Mouse (Mus musculus) liver, embryonic 11.5 days (tissue): ENCODE data around the gene Tmem168. TPM values are rescaled to one million over a fixed set of nuclear protein-coding genes. Genes with fewer than 3 reads are reported as not detected.

Source experiments
- ATAC-seq: fragments of 200-750 bp; cut with Nextera tagmentation; replicated peaks from 2 replicates; pipeline ENCODE4 v1.8.0; 2017; ENCODE audit warnings: moderate number of reproducible peaks, mild to moderate bottlenecking, moderate TSS enrichment, moderate library complexity; ENCODE audit not compliant: low FRiP score
- DNase-seq: peaks from one replicate; pipeline ENCODE4 v3.0.0-alpha.2; 2017; ENCODE audit warnings: low spot score
- H3K27ac ChIP-seq: fragments of 300-500 bp; sonication (generic); 2 replicates; pipeline ENCODE4 v1.5.1; 2014; ENCODE audit warnings: mild to moderate bottlenecking, low read depth, low read length, control low read depth
- H3K27me3 ChIP-seq: fragments of 300-500 bp; sonication (generic); replicated peaks from 2 replicates; pipeline ENCODE4 v1.6.1; 2014; ENCODE audit warnings: low read length, mixed read lengths; ENCODE audit not compliant: control insufficient read depth, insufficient read depth
- H3K36me3 ChIP-seq: fragments of 300-500 bp; sonication (generic); 2 replicates; pipeline ENCODE4 v1.6.1; 2014; ENCODE audit warnings: mild to moderate bottlenecking, low read length, moderate library complexity, mixed read lengths; ENCODE audit not compliant: control insufficient read depth, insufficient read depth
- H3K4me1 ChIP-seq: fragments of 300-500 bp; sonication (generic); replicated peaks from 2 replicates; pipeline ENCODE4 v1.6.1; 2014; ENCODE audit warnings: low read length, mixed read lengths; ENCODE audit not compliant: control insufficient read depth, insufficient read depth
- H3K4me2 ChIP-seq: fragments of 300-500 bp; sonication (generic); 2 replicates; pipeline ENCODE4 v1.6.1; 2014; ENCODE audit warnings: mild to moderate bottlenecking, control low read depth, moderate library complexity
- H3K4me3 ChIP-seq: fragments of 300-500 bp; sonication (generic); 2 replicates; pipeline ENCODE4 v1.5.1; 2014; ENCODE audit warnings: low read depth, low read length, control low read depth
- H3K9ac ChIP-seq: fragments of 300-500 bp; sonication (generic); 2 replicates; pipeline ENCODE4 v1.6.1; 2014; ENCODE audit warnings: low read depth, low read length, control low read depth
- H3K9me3 ChIP-seq: fragments of 300-500 bp; sonication (generic); 2 replicates; pipeline ENCODE4 v1.6.1; 2016; ENCODE audit warnings: low read length, inconsistent platforms, mixed read lengths; ENCODE audit not compliant: control insufficient read depth
- WGBS: fragments of 180-500 bp; shearing (Covaris S2); extraction: QIAGEN DNeasy Blood & Tissue Kit; methylation state at CpG from one replicate; pipeline ENCODE4 v1.1.7; 2014; 5-methylcytosine and 5-hydroxymethylcytosine counted together
- polyA plus RNA-seq: library from polyadenylated mRNA; unstranded; fragments of >200 nt; fragmentation: Nextera tagmentation; extraction: Ambion mirVana; gene quantifications from 2 replicates; pipeline ENCODE4 v1.2.1, GENCODE M21; 2014

Tmem168 gene
- polyA plus RNA-seq, 1 experiment from 2014 or later: 29.1 TPM

DNA sequence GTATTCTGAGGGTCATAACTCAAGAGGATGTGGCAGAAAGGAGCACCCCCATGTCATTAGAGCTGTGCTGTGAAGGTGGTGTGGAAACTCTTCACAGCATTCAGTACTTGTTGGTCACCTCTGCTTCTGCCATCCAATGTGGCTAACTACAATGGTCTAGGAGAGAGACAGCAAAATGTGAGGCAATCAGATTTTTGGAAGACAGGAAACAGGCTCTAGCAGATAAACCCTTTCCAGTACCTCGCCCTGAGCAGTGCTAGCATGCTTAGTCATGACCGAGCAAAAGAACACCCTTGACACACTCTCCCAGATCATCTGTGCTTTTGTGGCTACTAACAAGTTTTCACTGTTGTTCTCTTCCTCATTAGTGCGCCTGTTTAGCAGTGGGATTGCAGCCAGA is 9.2 kb upstream of the Tmem168 start:
- Histone ChIP-seq H3K4me3 (no peak overlapping the region), H3K27me3 (no peaks in the 10 kb centered on the region), H3K4me1 (no peaks in the 10 kb centered on the region; the same call in 1 of the 2 replicates), H3K4me2 (no peak overlapping the region), H3K9me3 (no peaks in the 10 kb centered on the region), H3K27ac (no peak overlapping the region), H3K36me3 (no peaks in the 10 kb centered on the region), H3K9ac (no peak overlapping the region)
- no peak for DNase-seq
- 42% methylated on average over 3 of the region's 3 CpGs for WGBS
- peak; percentile 85 for ATAC-seq

DNA sequence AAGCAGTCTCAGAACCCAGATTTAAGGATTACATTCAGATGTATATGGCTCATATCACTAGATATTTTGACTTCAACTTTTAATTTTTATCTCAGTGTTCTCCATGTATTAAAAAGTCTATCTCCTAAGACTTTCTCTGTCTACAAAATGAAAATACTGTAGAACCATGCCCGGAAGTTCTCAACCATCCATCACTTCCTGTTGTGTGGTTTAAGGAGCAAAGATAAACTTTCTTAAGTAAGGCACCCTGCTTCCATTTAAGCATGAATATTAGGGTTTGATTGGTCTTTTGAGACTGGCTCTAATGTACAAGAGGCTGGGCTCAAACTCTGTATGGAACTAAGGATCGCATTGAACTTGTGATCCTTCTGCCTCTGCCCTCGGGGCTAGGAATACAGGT is 6.7 kb upstream of the Tmem168 start:
- no peak overlapping the region for H3K27ac ChIP-seq
- H3K36me3 ChIP-seq: no peaks in the 10 kb centered on the region
- H3K4me3 ChIP-seq: no peak overlapping the region
- H3K9me3 ChIP-seq: no peaks in the 10 kb centered on the region
- ATAC-seq (no peak), DNase-seq (no peak)
- H3K9ac ChIP-seq: no peak overlapping the region
- H3K27me3 ChIP-seq: no peaks in the 10 kb centered on the region
- H3K4me2 ChIP-seq: no peak overlapping the region
- 72% methylated on average over 3 of the region's 3 CpGs for WGBS
- no peaks in the 10 kb centered on the region; the same call in 1 of the 2 replicates for H3K4me1 ChIP-seq

GRCm38 (mm10) chr6:13613671-13614070 is 5.8 kb upstream of the Tmem168 start:
- Histone ChIP-seq H3K27me3 (no peaks in the 10 kb centered on the region), H3K9me3 (no peaks in the 10 kb centered on the region), H3K4me1 (no peaks in the 10 kb centered on the region; the same call in 1 of the 2 replicates), H3K9ac (no peak overlapping the region), H3K4me2 (no peak overlapping the region), H3K36me3 (no peaks in the 10 kb centered on the region), H3K4me3 (no peak overlapping the region), H3K27ac (no peak overlapping the region)
- DNase-seq (no peak), ATAC-seq (no peak)
- 80% methylated on average over 3 of the region's 3 CpGs for WGBS

- WGBS: 69% methylated on average over 2 of the region's 2 CpGs
- Histone ChIP-seq H3K36me3 (no peaks in the 10 kb centered on the region), H3K27ac (no peak overlapping the region), H3K4me3 (no peak overlapping the region), H3K4me1 (peaks cover 14% of the 10 kb centered on the region), H3K9me3 (no peaks in the 10 kb centered on the region), H3K9ac (no peak overlapping the region), H3K4me2 (no peak overlapping the region), H3K27me3 (no peaks in the 10 kb centered on the region)
- ATAC-seq: no peak
- DNase-seq: no peak
These were observed 3.0 kb upstream of the Tmem168 start for GRCm38 (mm10) chr6:13610869-13611268.

DNA sequence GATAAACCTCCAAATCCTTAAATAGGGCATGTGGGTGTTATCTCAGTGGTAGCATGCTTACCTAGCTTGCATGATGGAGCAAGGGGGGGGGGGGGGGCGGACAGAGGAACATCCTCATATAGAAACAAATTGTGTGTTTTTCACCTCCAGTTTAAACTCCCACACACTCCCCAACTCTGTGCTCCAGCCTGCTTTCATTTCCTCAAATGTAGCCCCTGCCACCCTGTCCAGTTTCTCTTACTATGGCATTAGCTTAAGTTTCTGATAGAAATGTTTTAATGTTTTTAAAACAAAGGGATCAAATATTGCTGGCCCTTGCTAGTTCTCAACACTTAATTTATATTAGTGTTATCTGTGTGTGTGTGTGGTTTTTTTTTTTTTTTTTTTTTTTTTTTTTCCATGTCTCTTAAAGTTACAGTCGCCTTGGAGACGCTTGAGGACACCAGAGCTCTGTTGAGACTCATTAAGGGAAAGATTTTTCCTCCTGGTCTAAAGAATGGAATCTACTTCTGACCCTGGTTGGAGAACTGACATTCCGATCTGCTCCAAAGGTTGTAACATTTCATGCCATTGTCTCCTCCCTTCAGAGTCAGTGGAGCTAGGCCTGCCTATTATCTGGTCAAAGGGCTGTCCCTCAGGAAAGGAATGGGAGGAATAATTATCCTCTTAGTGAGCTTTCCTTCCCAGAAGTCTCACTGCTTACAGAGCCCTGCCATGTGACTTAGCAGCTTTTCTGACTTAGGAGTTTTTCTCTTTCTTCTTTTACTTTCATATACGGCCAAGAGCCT is 1.6 kb upstream of the Tmem168 start:
- 72% methylated on average over 5 of the region's 5 CpGs for WGBS

GRCm38 (mm10) chr6:13606921-13607620 is 829 bp downstream of the Tmem168 start:
- ATAC-seq (no peak), DNase-seq (peak; percentile 33)
- no peaks in the 10 kb centered on the region for H3K27me3 ChIP-seq
- 15% methylated on average over 15 of the region's 15 CpGs for WGBS
- peak overlapping the region; percentile 80 for H3K4me3 ChIP-seq
- peak overlapping the region; percentile 91 for H3K9ac ChIP-seq
- peak overlapping the region; percentile 88 for H3K27ac ChIP-seq
- peaks cover 4% of the 10 kb centered on the region; the same call in 1 of the 2 replicates for H3K36me3 ChIP-seq
- peaks cover 14% of the 10 kb centered on the region for H3K4me1 ChIP-seq
- H3K9me3 ChIP-seq: no peaks in the 10 kb centered on the region
- peak overlapping the region; percentile 63 for H3K4me2 ChIP-seq

More for the DNA sequence above, 1.6 kb upstream of the Tmem168 start:
- peaks cover 14% of the 10 kb centered on the region for H3K4me1 ChIP-seq
- ATAC-seq (no peak), DNase-seq (no peak)
- H3K4me3 ChIP-seq: no peak overlapping the region
- no peak overlapping the region for H3K9ac ChIP-seq
- H3K4me2 ChIP-seq: no peak overlapping the region
- H3K36me3 ChIP-seq: no peaks in the 10 kb centered on the region
- H3K27me3 ChIP-seq: no peaks in the 10 kb centered on the region
- no peak overlapping the region for H3K27ac ChIP-seq
- no peaks in the 10 kb centered on the region for H3K9me3 ChIP-seq

- 68% methylated on average over 4 of the region's 4 CpGs for WGBS
- Histone ChIP-seq H3K9me3 (no peaks in the 10 kb centered on the region), H3K4me1 (peaks cover 14% of the 10 kb centered on the region), H3K27me3 (no peaks in the 10 kb centered on the region), H3K36me3 (peaks cover 5% of the 10 kb centered on the region; the same call in 1 of the 2 replicates), H3K4me2 (peak overlapping the region; percentile 63), H3K27ac (no peak overlapping the region), H3K4me3 (peak overlapping the region; percentile 80), H3K9ac (peak overlapping the region; percentile 91; the same call in 1 of the 2 replicates)
- DNase-seq (no peak), ATAC-seq (no peak)
These were observed 1.5 kb downstream of the Tmem168 start for GRCm38 (mm10) chr6:13606394-13606793.

DNA sequence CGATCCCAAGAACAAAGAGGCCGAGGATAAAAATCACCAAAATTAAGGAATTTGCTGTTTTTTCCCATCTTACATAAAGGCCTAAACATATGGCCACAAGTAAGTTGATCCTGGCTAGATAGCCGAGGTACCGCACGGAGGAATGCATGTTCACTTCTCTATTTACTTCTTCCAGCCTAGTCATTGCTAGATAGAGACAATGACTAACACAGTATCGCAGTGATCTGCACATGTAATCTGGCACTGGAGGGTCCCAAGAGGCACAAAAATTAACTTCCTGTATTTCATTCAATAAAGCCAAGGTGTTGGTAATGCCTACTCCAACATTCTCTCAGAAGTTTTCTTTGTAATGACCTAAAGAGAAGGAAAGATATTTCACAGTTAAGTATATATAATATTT is 4.8 kb downstream of the Tmem168 start:
- Histone ChIP-seq H3K27ac (no peak overlapping the region), H3K9ac (no peak overlapping the region), H3K36me3 (peaks cover 5% of the 10 kb centered on the region; the same call in 1 of the 2 replicates), H3K4me3 (no peak overlapping the region), H3K4me1 (peaks cover 11% of the 10 kb centered on the region), H3K9me3 (no peaks in the 10 kb centered on the region), H3K4me2 (no peak overlapping the region), H3K27me3 (no peaks in the 10 kb centered on the region)
- ATAC-seq (no peak), DNase-seq (no peak)
- WGBS: 83% methylated on average over 6 of the region's 6 CpGs
